Mouse (Mus musculus): ENCODE results near the gene Marveld1. TPM values are rescaled to one million over a fixed set of nuclear protein-coding genes. Genes with fewer than 3 reads are reported as not detected.
A peak's percentile ranks its signal among the peaks of the same experiment; 100 is the strongest.

Gene Marveld1
- polyA plus RNA-seq, 1 experiment from 2014 or later: 4.8 TPM

DNA sequence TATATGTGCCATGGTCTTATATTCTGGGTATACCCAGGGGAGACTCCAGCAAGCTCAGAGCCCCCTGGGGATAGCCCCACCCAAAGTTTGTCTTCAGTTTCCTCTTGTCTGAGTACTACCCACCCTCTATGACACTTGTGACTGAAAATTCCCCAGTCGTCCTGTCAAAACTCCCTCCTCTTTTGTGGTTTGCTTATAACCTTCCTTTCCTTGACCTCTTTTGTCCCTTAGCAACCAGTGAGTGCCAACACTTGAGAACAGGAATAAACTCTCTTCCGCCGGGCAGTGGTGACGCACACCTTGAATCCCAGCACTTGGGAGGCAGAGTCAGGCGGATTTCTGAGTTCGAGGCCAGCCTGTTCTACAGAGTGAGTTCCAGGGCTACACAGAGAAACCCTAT lies 3.1 kb upstream of the Marveld1 start:
- H3K36me3 ChIP-seq: no peaks in the 10 kb centered on the region
- no peak for ATAC-seq (ENCODE audit: low FRiP score, low read depth)
- H3K9ac ChIP-seq (replicated peaks): no peak overlapping the region
- H3K27me3 ChIP-seq: peaks cover 39% of the 10 kb centered on the region
- no peaks in the 10 kb centered on the region for H3K9me3 ChIP-seq
- WGBS: 61% methylated on average over 6 of the region's 6 CpGs
- H3K4me2 ChIP-seq (replicated peaks): no peak overlapping the region
- peaks cover 13% of the 10 kb centered on the region; the same call in 1 of the 2 replicates for H3K4me1 ChIP-seq
- H3K4me3 ChIP-seq: no peak overlapping the region
- H3K27ac ChIP-seq (replicated peaks): no peak overlapping the region

- no peak overlapping the region for H3K9ac ChIP-seq (replicated peaks)
- peaks cover 45% of the 10 kb centered on the region for H3K27me3 ChIP-seq
- 32% methylated on average over 8 of the region's 8 CpGs for WGBS
- no peak overlapping the region for H3K27ac ChIP-seq (replicated peaks)
- H3K4me3 ChIP-seq: no peak overlapping the region
- no peak for ATAC-seq (ENCODE audit: low FRiP score, low read depth)
- H3K4me1 ChIP-seq: peaks cover 13% of the 10 kb centered on the region; the same call in 1 of the 2 replicates
- no peaks in the 10 kb centered on the region for H3K9me3 ChIP-seq
- no peaks in the 10 kb centered on the region for H3K36me3 ChIP-seq
- no peak overlapping the region for H3K4me2 ChIP-seq (replicated peaks)
These were observed 2.5 kb upstream of the Marveld1 start for GRCm38 (mm10) chr19:42144541-42145167.

- WGBS: 68% methylated on average over 4 of the region's 4 CpGs
- H3K4me2 ChIP-seq (replicated peaks): no peak overlapping the region
- no peak overlapping the region for H3K9ac ChIP-seq (replicated peaks)
- peaks cover 13% of the 10 kb centered on the region; the same call in 1 of the 2 replicates for H3K4me1 ChIP-seq
- H3K36me3 ChIP-seq: no peaks in the 10 kb centered on the region
- H3K4me3 ChIP-seq: no peak overlapping the region
- no peak overlapping the region for H3K27ac ChIP-seq (replicated peaks)
- H3K9me3 ChIP-seq: no peaks in the 10 kb centered on the region
- peaks cover 46% of the 10 kb centered on the region for H3K27me3 ChIP-seq
- ATAC-seq (ENCODE audit: low FRiP score, low read depth): no peak
These were observed 2.0 kb upstream of the Marveld1 start for GRCm38 (mm10) chr19:42145210-42145609.

- Histone ChIP-seq H3K4me1 (peaks cover 13% of the 10 kb centered on the region; the same call in 1 of the 2 replicates), H3K4me3 (no peak overlapping the region), H3K9me3 (no peaks in the 10 kb centered on the region), H3K27ac (replicated peaks) (no peak overlapping the region), H3K36me3 (no peaks in the 10 kb centered on the region), H3K4me2 (replicated peaks) (no peak overlapping the region), H3K27me3 (peaks cover 46% of the 10 kb centered on the region), H3K9ac (replicated peaks) (no peak overlapping the region)
- ATAC-seq (ENCODE audit: low FRiP score, low read depth): no peak
- WGBS: 89% methylated on average over 2 of the region's 2 CpGs
These were observed 1.5 kb upstream of the Marveld1 start for GRCm38 (mm10) chr19:42145731-42146130.

DNA sequence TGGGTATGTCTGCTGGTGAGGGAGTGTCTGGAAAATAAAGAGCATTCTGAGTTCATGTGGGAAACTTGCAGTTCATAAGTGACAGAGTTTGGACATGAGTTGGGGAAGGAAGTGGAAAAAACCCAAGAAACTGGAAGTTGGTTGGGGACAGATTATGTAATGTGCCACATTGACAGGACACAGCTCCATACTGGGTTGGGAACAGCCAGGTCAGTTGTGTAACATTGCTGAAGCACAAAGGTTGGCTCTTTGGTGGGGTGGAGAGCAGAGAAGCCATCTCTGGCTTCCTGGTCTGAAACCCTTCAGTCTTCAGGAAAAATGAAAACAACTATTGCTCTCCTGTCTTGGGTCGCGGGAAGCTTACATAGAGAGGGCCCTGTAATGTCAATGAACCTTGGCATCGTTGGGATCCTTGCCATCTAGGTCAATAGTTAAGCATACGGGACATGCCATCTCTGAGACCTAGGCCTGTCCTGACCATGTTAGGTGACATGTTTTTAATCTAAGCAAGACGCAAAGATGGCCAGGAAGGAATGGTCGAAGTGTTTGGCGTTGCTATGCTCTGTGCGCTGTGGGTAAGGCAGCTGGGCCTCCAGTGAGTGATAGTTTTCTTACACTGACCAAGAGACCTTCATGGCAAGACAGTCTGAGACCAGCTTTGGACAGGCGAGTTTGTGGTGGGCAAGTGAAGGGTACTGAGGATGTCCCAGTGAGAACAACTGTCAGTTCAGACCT lies 757 bp upstream of the Marveld1 start:
- WGBS: 92% methylated on average over 9 of the region's 9 CpGs
- peak overlapping the region; percentile 65; the same call in 1 of the 2 replicates for H3K4me2 ChIP-seq (replicated peaks)

DNA sequence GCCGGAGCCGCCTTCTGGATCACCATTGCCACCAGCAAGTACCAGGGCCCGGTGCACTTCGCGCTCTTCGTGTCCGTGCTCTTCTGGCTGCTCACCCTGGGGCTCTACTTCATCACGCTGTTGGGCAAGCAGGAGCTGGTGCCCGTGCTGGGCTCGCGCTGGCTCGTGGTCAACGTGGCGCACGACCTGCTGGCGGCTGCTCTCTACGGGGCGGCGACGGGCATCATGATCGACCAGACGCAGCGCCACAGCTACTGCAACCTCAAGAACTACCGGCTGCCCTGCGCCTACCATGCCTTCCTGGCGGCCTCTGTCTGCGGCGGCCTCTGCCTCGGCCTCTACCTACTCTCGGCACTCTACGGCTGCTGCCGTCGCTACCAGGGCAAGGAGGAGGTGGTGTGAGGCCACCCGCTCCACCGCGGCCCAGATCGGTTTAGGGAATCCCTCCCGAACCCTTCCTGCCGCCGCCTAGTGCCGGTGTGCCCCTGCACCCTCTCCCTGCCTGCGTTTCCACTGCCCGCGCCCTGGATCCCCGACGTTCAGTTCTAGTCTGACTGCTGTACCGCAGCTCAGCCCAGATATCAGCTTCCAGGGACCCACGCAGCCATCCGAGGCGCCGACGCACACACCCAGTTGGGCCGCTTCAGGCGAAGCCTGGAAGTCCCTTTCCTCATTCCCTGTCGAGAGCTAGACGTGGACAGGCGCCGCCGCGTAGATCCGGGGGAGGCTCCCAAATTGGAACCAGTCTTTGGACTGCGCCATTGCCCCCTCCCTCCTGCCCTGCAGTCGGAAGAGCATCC lies 769 bp downstream of the Marveld1 start:
- no peaks in the 10 kb centered on the region for H3K9me3 ChIP-seq
- WGBS: under 1% methylated on average over 63 of the region's 63 CpGs
- peak overlapping the region; percentile 65 for H3K4me2 ChIP-seq (replicated peaks)
- H3K4me3 ChIP-seq: peak overlapping the region; percentile 56
- H3K27ac ChIP-seq (replicated peaks): no peak overlapping the region
- H3K9ac ChIP-seq (replicated peaks): peak overlapping the region; percentile 69
- peak; percentile 48; the same call in 1 of the 2 replicates for ATAC-seq (ENCODE audit: low FRiP score, low read depth)
- peaks cover 50% of the 10 kb centered on the region for H3K27me3 ChIP-seq
- peaks cover 13% of the 10 kb centered on the region; the same call in 1 of the 2 replicates for H3K4me1 ChIP-seq
- no peaks in the 10 kb centered on the region for H3K36me3 ChIP-seq

More for the DNA sequence above, 757 bp upstream of the Marveld1 start:
- Histone ChIP-seq H3K27me3 (peaks cover 46% of the 10 kb centered on the region), H3K9me3 (no peaks in the 10 kb centered on the region), H3K36me3 (no peaks in the 10 kb centered on the region), H3K27ac (replicated peaks) (no peak overlapping the region), H3K4me3 (peak overlapping the region; percentile 56), H3K4me1 (peaks cover 13% of the 10 kb centered on the region; the same call in 1 of the 2 replicates), H3K9ac (replicated peaks) (peak overlapping the region; percentile 69; the same call in 1 of the 2 replicates)
- ATAC-seq (ENCODE audit: low FRiP score, low read depth): no peak

DNA sequence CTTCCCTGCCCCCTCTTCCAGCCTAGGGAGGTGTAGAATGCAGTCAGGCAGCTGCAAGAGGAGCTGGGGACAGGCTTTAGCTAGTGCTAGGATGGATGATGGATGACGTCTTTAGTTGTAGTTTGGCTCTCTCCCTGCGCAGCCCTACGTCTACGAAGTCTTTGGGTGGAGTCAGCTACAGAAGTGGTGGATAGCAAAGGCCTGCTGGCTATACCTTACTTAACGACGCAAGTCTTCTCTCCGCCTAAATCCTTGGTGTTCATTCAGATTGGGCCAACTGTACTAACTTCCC lies 1.3 kb downstream of the Marveld1 start:
- no peaks in the 10 kb centered on the region for H3K9me3 ChIP-seq
- no peaks in the 10 kb centered on the region for H3K36me3 ChIP-seq

GRCm38 (mm10) chr19:42151990-42152389 lies 4.8 kb downstream of the Marveld1 start:
- Histone ChIP-seq H3K4me3 (no peak overlapping the region), H3K9ac (replicated peaks) (no peak overlapping the region), H3K4me1 (peaks cover 12% of the 10 kb centered on the region; the same call in 1 of the 2 replicates), H3K36me3 (no peaks in the 10 kb centered on the region), H3K4me2 (replicated peaks) (no peak overlapping the region), H3K27me3 (peaks cover 28% of the 10 kb centered on the region), H3K9me3 (no peaks in the 10 kb centered on the region), H3K27ac (replicated peaks) (no peak overlapping the region)
- ATAC-seq (ENCODE audit: low FRiP score, low read depth): peak; percentile 45; the same call in 1 of the 2 replicates
- 4% methylated on average over 6 of the region's 6 CpGs for WGBS

More for the DNA sequence above, 1.3 kb downstream of the Marveld1 start:
- H3K27ac ChIP-seq (replicated peaks): no peak overlapping the region
- peak overlapping the region; percentile 56 for H3K4me3 ChIP-seq
- H3K4me1 ChIP-seq: peaks cover 13% of the 10 kb centered on the region; the same call in 1 of the 2 replicates
- peak overlapping the region; percentile 69; the same call in 1 of the 2 replicates for H3K9ac ChIP-seq (replicated peaks)
- peaks cover 51% of the 10 kb centered on the region for H3K27me3 ChIP-seq
- WGBS: 26% methylated on average over 7 of the region's 7 CpGs
- H3K4me2 ChIP-seq (replicated peaks): peak overlapping the region; percentile 65
- ATAC-seq (ENCODE audit: low FRiP score, low read depth): no peak

- Histone ChIP-seq H3K4me1 (no peaks in the 10 kb centered on the region), H3K4me2 (replicated peaks) (no peak overlapping the region), H3K27me3 (peaks cover 4% of the 10 kb centered on the region; the same call in 1 of the 2 replicates), H3K36me3 (no peaks in the 10 kb centered on the region), H3K9me3 (no peaks in the 10 kb centered on the region), H3K4me3 (no peak overlapping the region), H3K9ac (replicated peaks) (no peak overlapping the region), H3K27ac (replicated peaks) (peak overlapping the region; percentile 46; the same call in 1 of the 2 replicates)
- WGBS: 71% methylated on average over 12 of the region's 12 CpGs
- ATAC-seq (ENCODE audit: low FRiP score, low read depth): no peak
These were observed 10.5 kb downstream of the Marveld1 start for GRCm38 (mm10) chr19:42157493-42158237.

GRCm38 (mm10) chr19:42158246-42159017 lies 11.2 kb downstream of the Marveld1 start:
- H3K9me3 ChIP-seq: no peaks in the 10 kb centered on the region
- no peaks in the 10 kb centered on the region for H3K4me1 ChIP-seq
- 68% methylated on average over 13 of the region's 13 CpGs for WGBS
- no peak overlapping the region for H3K4me3 ChIP-seq
- H3K27ac ChIP-seq (replicated peaks): peak overlapping the region; percentile 46; the same call in 1 of the 2 replicates
- no peaks in the 10 kb centered on the region for H3K36me3 ChIP-seq
- H3K4me2 ChIP-seq (replicated peaks): no peak overlapping the region
- no peak overlapping the region for H3K9ac ChIP-seq (replicated peaks)
- H3K27me3 ChIP-seq: no peaks in the 10 kb centered on the region
- ATAC-seq (ENCODE audit: low FRiP score, low read depth): no peak

- WGBS: 78% methylated on average over 5 of the region's 5 CpGs
- no peak within 1 kb of the TSS for H3K4me2 ChIP-seq (replicated peaks)
These were observed 16.6 kb downstream of the Marveld1 start, which contains the start of gene Zfyve27 for GRCm38 (mm10) chr19:42163764-42164163. Zfyve27 (plus strand) TSS chr19:42163951.

More at GRCm38 (mm10) chr19:42163764-42164163, 16.6 kb downstream of the Marveld1 start, which contains the start of gene Zfyve27:
- ATAC-seq (ENCODE audit: low FRiP score, low read depth): no peak
- H3K9ac ChIP-seq (replicated peaks): no peak within 1 kb of the TSS
- H3K9me3 ChIP-seq: no peaks in the 10 kb centered on the region
- H3K36me3 ChIP-seq: no peaks in the 10 kb centered on the region
- peaks cover 29% of the 10 kb centered on the region for H3K27me3 ChIP-seq
- no peak within 1 kb of the TSS for H3K27ac ChIP-seq (replicated peaks)
- H3K4me3 ChIP-seq: no peak within 1 kb of the TSS
- no peaks in the 10 kb centered on the region for H3K4me1 ChIP-seq
